Mouse (Mus musculus): ENCODE measurements at regions not wholly inside any gene's neighbourhood (a gene's known extent, or its start where the extent isn't known, plus 50 kb on each side); places are given as distances from the start of the nearest gene placed in this dataset.

- intact Hi-C loops (cut with DNase I; ENCODE audit: low total_unique reads), result no loop called here
- no peak for DNase-seq
Measured at GRCm38 (mm10) chr12:52397718-52398510, 105.9 kb upstream of the Arhgap5 start.

GRCm38 (mm10) chr12:52398511-52398975 lies 105.2 kb upstream of the Arhgap5 start:
- intact Hi-C loops (cut with DNase I; ENCODE audit: low total_unique reads), result no loop called here
- no peak for DNase-seq

- intact Hi-C loops (cut with DNase I; ENCODE audit: low total_unique reads), result no loop called here
- no peak for DNase-seq
Measured at GRCm38 (mm10) chr12:52400099-52400498, 103.7 kb upstream of the Arhgap5 start.

GRCm38 (mm10) chr12:52402711-52403110 lies 101.1 kb upstream of the Arhgap5 start:
- DNase-seq, result no peak

GRCm38 (mm10) chr12:52406386-52406785 lies 97.4 kb upstream of the Arhgap5 start:
- intact Hi-C loops (cut with DNase I; ENCODE audit: low total_unique reads), result no loop called here
- no peak for DNase-seq

More at GRCm38 (mm10) chr12:52402711-52403110, 101.1 kb upstream of the Arhgap5 start:
- intact Hi-C loops (cut with DNase I; ENCODE audit: low total_unique reads), result no loop called here

- no peak for DNase-seq
- intact Hi-C loops (cut with DNase I; ENCODE audit: low total_unique reads), result no loop called here
Measured at GRCm38 (mm10) chr12:52408307-52408895, 95.4 kb upstream of the Arhgap5 start.

GRCm38 (mm10) chr12:52409221-52409620 lies 94.6 kb upstream of the Arhgap5 start:
- intact Hi-C loops (cut with DNase I; ENCODE audit: low total_unique reads), result no loop called here
- DNase-seq, result no peak

- intact Hi-C loops (cut with DNase I; ENCODE audit: low total_unique reads), result no loop called here
- no peak for DNase-seq
Measured at GRCm38 (mm10) chr12:52412172-52412571, 91.6 kb upstream of the Arhgap5 start.

- intact Hi-C loops (cut with DNase I; ENCODE audit: low total_unique reads), result no loop called here
- no peak for DNase-seq
Measured at GRCm38 (mm10) chr12:52413046-52413473, 90.7 kb upstream of the Arhgap5 start.

GRCm38 (mm10) chr12:52422729-52423128 lies 81.0 kb upstream of the Arhgap5 start:
- no peak for DNase-seq
- intact Hi-C loops (cut with DNase I; ENCODE audit: low total_unique reads), result no loop called here

GRCm38 (mm10) chr12:52424336-52425034 lies 79.3 kb upstream of the Arhgap5 start:
- no peak for DNase-seq
- intact Hi-C loops (cut with DNase I; ENCODE audit: low total_unique reads), result no loop called here

- DNase-seq, result no peak
- intact Hi-C loops (cut with DNase I; ENCODE audit: low total_unique reads), result no loop called here
Measured at GRCm38 (mm10) chr12:52429935-52430334, 73.8 kb upstream of the Arhgap5 start.

GRCm38 (mm10) chr12:52431933-52432332 lies 71.8 kb upstream of the Arhgap5 start:
- DNase-seq, result no peak
- intact Hi-C loops (cut with DNase I; ENCODE audit: low total_unique reads), result no loop called here

GRCm38 (mm10) chr12:52434021-52434420 lies 69.8 kb upstream of the Arhgap5 start:
- DNase-seq, result peak; percentile 59
- intact Hi-C loops (cut with DNase I; ENCODE audit: low total_unique reads), result no loop called here

- intact Hi-C loops (cut with DNase I; ENCODE audit: low total_unique reads), result no loop called here
Measured at GRCm38 (mm10) chr12:52435321-52435720, 68.5 kb upstream of the Arhgap5 start.

GRCm38 (mm10) chr12:52435795-52436211 lies 68.0 kb upstream of the Arhgap5 start:
- intact Hi-C loops (cut with DNase I; ENCODE audit: low total_unique reads), result no loop called here
- DNase-seq, result no peak

More at GRCm38 (mm10) chr12:52435321-52435720, 68.5 kb upstream of the Arhgap5 start:
- no peak for DNase-seq

GRCm38 (mm10) chr12:52436941-52437340 lies 66.8 kb upstream of the Arhgap5 start:
- no peak for DNase-seq
- intact Hi-C loops (cut with DNase I; ENCODE audit: low total_unique reads), result no loop called here

GRCm38 (mm10) chr12:52439241-52439640 lies 64.5 kb upstream of the Arhgap5 start:
- DNase-seq, result no peak
- intact Hi-C loops (cut with DNase I; ENCODE audit: low total_unique reads), result no loop called here

- no peak for DNase-seq
- intact Hi-C loops (cut with DNase I; ENCODE audit: low total_unique reads), result no loop called here
Measured at GRCm38 (mm10) chr12:52440868-52441365, 62.9 kb upstream of the Arhgap5 start.

GRCm38 (mm10) chr12:52442337-52442736 lies 61.4 kb upstream of the Arhgap5 start:
- intact Hi-C loops (cut with DNase I; ENCODE audit: low total_unique reads), result no loop called here
- DNase-seq, result no peak

Data from gastrocnemius, postnatal 14 days (tissue).